Mouse (Mus musculus) hindbrain, embryonic 15.5 days (tissue): ENCODE measurements around the gene Zfp606. TPM values are rescaled to one million over a fixed set of nuclear protein-coding genes. Genes with fewer than 3 reads are reported as not detected.
A peak's percentile ranks its signal among the peaks of the same experiment; 100 is the strongest.

Experiments used
- ATAC-seq: fragments of 200-750 bp; cut with Nextera tagmentation; 2 replicates; pipeline ENCODE4 v1.8.0; 2017; ENCODE audit warnings: low read depth, moderate number of reproducible peaks, moderate TSS enrichment; ENCODE audit not compliant: low FRiP score
- H3K27ac ChIP-seq: fragments of 300-500 bp; sonication (generic); replicated peaks from 2 replicates; pipeline ENCODE4 v1.5.1; 2015; ENCODE audit warnings: mild to moderate bottlenecking, inconsistent platforms
- H3K27me3 ChIP-seq: fragments of 300-500 bp; sonication (generic); 2 replicates; pipeline ENCODE4 v1.6.1; 2015; ENCODE audit warnings: control low read depth, inconsistent platforms
- H3K36me3 ChIP-seq: fragments of 300-500 bp; sonication (generic); 2 replicates; pipeline ENCODE4 v1.6.1; 2015; ENCODE audit warnings: control low read depth, inconsistent platforms
- H3K4me1 ChIP-seq: fragments of 300-500 bp; sonication (generic); replicated peaks from 2 replicates; pipeline ENCODE4 v1.6.1; 2015; ENCODE audit warnings: control low read depth, inconsistent platforms
- H3K4me2 ChIP-seq: fragments of 300-500 bp; sonication (generic); 2 replicates; pipeline ENCODE4 v1.6.1; 2015; ENCODE audit warnings: moderate library complexity, mild to moderate bottlenecking, inconsistent platforms
- H3K4me3 ChIP-seq: fragments of 300-500 bp; sonication (generic); 2 replicates; pipeline ENCODE4 v1.5.1; 2015; ENCODE audit warnings: mild to moderate bottlenecking, inconsistent platforms
- H3K9ac ChIP-seq: fragments of 300-500 bp; sonication (generic); 2 replicates; pipeline ENCODE4 v1.6.1; 2015; ENCODE audit warnings: inconsistent platforms
- H3K9me3 ChIP-seq: fragments of 300-500 bp; sonication (generic); 2 replicates; pipeline ENCODE4 v1.6.1; 2016; ENCODE audit warnings: control low read depth, inconsistent platforms
- WGBS: fragments of 180-500 bp; shearing (Covaris S2); methylation state at CpG from one replicate; pipeline ENCODE4 v1.1.7; 2015; 5-methylcytosine and 5-hydroxymethylcytosine counted together
- polyA plus RNA-seq: library from polyadenylated mRNA; unstranded; fragments of >200 nt; fragmentation: Nextera tagmentation; extraction: Ambion mirVana; gene quantifications from 2 replicates; pipeline ENCODE4 v1.2.1, GENCODE M21; 2015

The Zfp606 gene
- polyA plus RNA-seq, result 35.1 and 35.6 TPM in 2 replicates

- peak; percentile 97 for ATAC-seq
- Histone ChIP-seq H3K4me2 (peak within 1 kb of the TSS; percentile 56), H3K4me3 (peak within 1 kb of the TSS; percentile 83), H3K9ac (peak within 1 kb of the TSS; percentile 91), H3K27ac (peak within 1 kb of the TSS; percentile 91), H3K27me3 (no peaks in the 10 kb centered on the region), H3K36me3 (peaks cover 33% of the 10 kb centered on the region), H3K9me3 (no peaks in the 10 kb centered on the region), H3K4me1 (peaks cover 5% of the 10 kb centered on the region; the same call in 1 of the 2 replicates)
- under 1% methylated on average over 53 of the region's 53 CpGs for WGBS
These were observed at the start of gene Zfp606 for GRCm38 (mm10) chr7:12478158-12479008. TSS of gene Zfp606 (plus strand) at chr7:12478293.

- ATAC-seq, result no peak; the same call in 1 of the 2 replicates
- H3K4me2 ChIP-seq, result peak overlapping the region; percentile 56
These were observed 885 bp downstream of the Zfp606 start for GRCm38 (mm10) chr7:12479009-12479346.

GRCm38 (mm10) chr7:12479525-12479924 is 1.4 kb downstream of the Zfp606 start:
- 66% methylated on average over 4 of the region's 4 CpGs for WGBS
- Histone ChIP-seq H3K4me2 (peak overlapping the region; percentile 56), H3K4me1 (peaks cover 5% of the 10 kb centered on the region; the same call in 1 of the 2 replicates), H3K27me3 (no peaks in the 10 kb centered on the region), H3K36me3 (peaks cover 44% of the 10 kb centered on the region), H3K9me3 (no peaks in the 10 kb centered on the region), H3K27ac (no peak overlapping the region), H3K9ac (no peak overlapping the region), H3K4me3 (peak overlapping the region; percentile 83)
- ATAC-seq, result no peak

More at GRCm38 (mm10) chr7:12479009-12479346, 885 bp downstream of the Zfp606 start:
- Histone ChIP-seq H3K4me3 (peak overlapping the region; percentile 83), H3K36me3 (peaks cover 39% of the 10 kb centered on the region), H3K9me3 (no peaks in the 10 kb centered on the region), H3K27ac (peak overlapping the region; percentile 91; the same call in 1 of the 2 replicates), H3K9ac (peak overlapping the region; percentile 91), H3K27me3 (no peaks in the 10 kb centered on the region), H3K4me1 (peaks cover 5% of the 10 kb centered on the region; the same call in 1 of the 2 replicates)
- 2% methylated on average over 8 of the region's 8 CpGs for WGBS

- Histone ChIP-seq H3K4me1 (peaks cover 5% of the 10 kb centered on the region; the same call in 1 of the 2 replicates), H3K9ac (no peak overlapping the region), H3K36me3 (peaks cover 87% of the 10 kb centered on the region), H3K9me3 (peaks cover 30% of the 10 kb centered on the region), H3K4me2 (no peak overlapping the region), H3K27me3 (no peaks in the 10 kb centered on the region), H3K27ac (no peak overlapping the region), H3K4me3 (no peak overlapping the region)
- no peak for ATAC-seq
- WGBS, result 98% methylated on average over 6 of the region's 6 CpGs
These were observed 5.7 kb downstream of the Zfp606 start for GRCm38 (mm10) chr7:12483771-12484170.

GRCm38 (mm10) chr7:12485956-12486355 is 7.9 kb downstream of the Zfp606 start:
- ATAC-seq, result no peak
- Histone ChIP-seq H3K4me1 (no peaks in the 10 kb centered on the region), H3K36me3 (peaks cover 99% of the 10 kb centered on the region), H3K9me3 (peaks cover 49% of the 10 kb centered on the region), H3K4me3 (no peak overlapping the region), H3K27ac (no peak overlapping the region), H3K9ac (no peak overlapping the region), H3K4me2 (no peak overlapping the region), H3K27me3 (no peaks in the 10 kb centered on the region)
- 94% methylated on average over 1 of the region's 1 CpGs for WGBS

GRCm38 (mm10) chr7:12486691-12487090 is 8.6 kb downstream of the Zfp606 start:
- H3K27ac ChIP-seq, result no peak overlapping the region
- H3K4me2 ChIP-seq, result no peak overlapping the region
- no peak overlapping the region for H3K4me3 ChIP-seq
- no peak overlapping the region for H3K9ac ChIP-seq
- ATAC-seq, result no peak
- peaks cover 57% of the 10 kb centered on the region for H3K9me3 ChIP-seq
- H3K36me3 ChIP-seq, result peaks cover 99% of the 10 kb centered on the region
- H3K4me1 ChIP-seq, result no peaks in the 10 kb centered on the region
- no peaks in the 10 kb centered on the region for H3K27me3 ChIP-seq

GRCm38 (mm10) chr7:12510913-12511312 is 32.8 kb downstream of the Zfp606 start:
- no peak overlapping the region for H3K9ac ChIP-seq
- H3K4me2 ChIP-seq, result no peak overlapping the region
- H3K9me3 ChIP-seq, result peaks cover 6% of the 10 kb centered on the region
- WGBS, result 70% methylated on average over 1 of the region's 1 CpGs
- no peaks in the 10 kb centered on the region for H3K27me3 ChIP-seq
- no peaks in the 10 kb centered on the region for H3K36me3 ChIP-seq
- H3K4me3 ChIP-seq, result no peak overlapping the region
- no peaks in the 10 kb centered on the region for H3K4me1 ChIP-seq
- H3K27ac ChIP-seq, result no peak overlapping the region
- no peak for ATAC-seq

- 69% methylated on average over 2 of the region's 2 CpGs for WGBS
- H3K27me3 ChIP-seq, result no peaks in the 10 kb centered on the region
- H3K4me2 ChIP-seq, result no peak within 1 kb of the TSS
- H3K4me1 ChIP-seq, result no peaks in the 10 kb centered on the region
- H3K36me3 ChIP-seq, result no peaks in the 10 kb centered on the region
- no peak within 1 kb of the TSS for H3K27ac ChIP-seq
- no peak within 1 kb of the TSS for H3K4me3 ChIP-seq
- peaks cover 7% of the 10 kb centered on the region for H3K9me3 ChIP-seq
- no peak within 1 kb of the TSS for H3K9ac ChIP-seq
- no peak for ATAC-seq
These were observed 34.1 kb downstream of the Zfp606 start, which contains the start of gene 2900092C05Rik for GRCm38 (mm10) chr7:12512217-12512616. TSS of gene 2900092C05Rik (plus strand) at chr7:12512517.

Other genes starting within 250 kb of the Zfp606 start
- gene Vmn1r81, start 210.0 kb upstream of the Zfp606 start, polyA plus RNA-seq, result not detected in 2 replicates
- not detected in 2 replicates for gene Vmn1r82, start 177.9 kb upstream of the Zfp606 start, polyA plus RNA-seq
- not detected in 2 replicates for gene Vmn1r83, start 148.8 kb upstream of the Zfp606 start, polyA plus RNA-seq
- gene Vmn1r84, start 109.0 kb upstream of the Zfp606 start, polyA plus RNA-seq, result not detected in 2 replicates
- 9.7 and 10.0 TPM in 2 replicates for gene Zfp551, start 55.5 kb upstream of the Zfp606 start, polyA plus RNA-seq
- not detected in 2 replicates for gene 2900092C05Rik, start 34.2 kb downstream of the Zfp606 start, polyA plus RNA-seq
- not detected in 2 replicates for gene Vmn2r53, start 130.5 kb downstream of the Zfp606 start, polyA plus RNA-seq
- gene Vmn2r54, start 162.0 kb downstream of the Zfp606 start, polyA plus RNA-seq, result not detected in 2 replicates
- gene Vmn2r55, start 206.7 kb downstream of the Zfp606 start, polyA plus RNA-seq, result not detected in 2 replicates